Mouse (Mus musculus) bone marrow macrophage, adult 2 months (primary cell): ENCODE measurements around the gene Prss8. TPM values are rescaled to one million over a fixed set of nuclear protein-coding genes. Genes with fewer than 3 reads are reported as not detected.

Experiments
- H3K27ac ChIP-seq: 2 replicates; pipeline ENCODE4 v1.5.1; 2012; ENCODE audit warnings: low read depth, low read length; ENCODE audit not compliant: insufficient read depth
- H3K4me1 ChIP-seq: 2 replicates; pipeline ENCODE4 v1.6.1; 2012; ENCODE audit warnings: low read length; ENCODE audit not compliant: control insufficient read depth, insufficient read depth
- H3K4me3 ChIP-seq: 2 replicates; pipeline ENCODE4 v1.5.1; 2012; ENCODE audit warnings: mild to moderate bottlenecking, low read length, moderate library complexity; ENCODE audit not compliant: insufficient read depth
- CTCF ChIP-seq: IDR thresholded peaks from 2 replicates; pipeline ENCODE4 v1.5.1; 2012; ENCODE audit warnings: low read depth, mild to moderate bottlenecking, low read length, moderate library complexity
- POLR2A ChIP-seq: IDR thresholded peaks from 2 replicates; pipeline ENCODE4 v1.6.1; 2012; ENCODE audit warnings: mild to moderate bottlenecking, low read depth, low read length, borderline replicate concordance
- polyA plus RNA-seq: library from polyadenylated mRNA; stranded (reverse); fragments of >200 nt; gene quantifications from 2 replicates; pipeline ENCODE4 v1.2.4, GENCODE M21; 2012; ENCODE audit not compliant: missing spikeins, insufficient read depth, insufficient read length

The Prss8 gene
- polyA plus RNA-seq, 1 experiment = not detected

GRCm38 (mm10) chr7:127915293-127915692 lies 14.6 kb downstream of the Prss8 start:
- no peak overlapping the region for H3K4me3 ChIP-seq
- TF ChIP-seq POLR2A (no peak), CTCF (no peak)
- peaks cover 19% of the 10 kb centered on the region for H3K4me1 ChIP-seq
- no peak overlapping the region for H3K27ac ChIP-seq

DNA sequence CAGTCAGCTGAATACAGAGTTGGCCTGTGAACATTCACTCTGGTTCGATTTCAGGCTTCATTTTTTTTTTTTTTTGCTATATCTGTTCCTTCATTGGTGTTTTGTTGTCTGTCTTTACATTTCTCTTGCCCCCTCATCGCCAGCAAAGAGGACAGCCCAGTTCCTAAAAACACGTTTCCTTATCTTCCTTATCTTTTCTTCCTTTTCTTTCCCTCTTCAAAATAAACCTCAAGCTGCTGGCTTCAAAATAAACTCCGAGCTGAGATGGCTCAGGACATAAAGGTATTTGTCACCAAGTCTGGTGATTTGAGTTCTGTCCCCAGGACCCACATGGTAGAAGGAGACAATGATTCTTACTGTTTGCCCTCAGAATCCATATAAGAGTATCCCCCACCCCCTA lies 17.0 kb downstream of the Prss8 start:
- H3K4me3 ChIP-seq = peak overlapping the region; percentile 92
- peak overlapping the region; percentile 58 for H3K27ac ChIP-seq
- peaks cover 19% of the 10 kb centered on the region for H3K4me1 ChIP-seq
- no peak for TF ChIP-seq CTCF
- TF ChIP-seq POLR2A = no peak

GRCm38 (mm10) chr7:127912190-127912871 lies 17.6 kb downstream of the Prss8 start, which contains the start of gene Kat8:
Kat8 (plus strand) TSS chr7:127912516.
- TF ChIP-seq CTCF (no peak), POLR2A (no peak)
- H3K27ac ChIP-seq = peak within 1 kb of the TSS; percentile 70
- H3K4me3 ChIP-seq = peak within 1 kb of the TSS; percentile 92
- peaks cover 19% of the 10 kb centered on the region for H3K4me1 ChIP-seq

- TF ChIP-seq POLR2A (no peak), CTCF (no peak)
- peaks cover 15% of the 10 kb centered on the region for H3K4me1 ChIP-seq
- no peak overlapping the region for H3K27ac ChIP-seq
- H3K4me3 ChIP-seq = no peak overlapping the region
Observed at GRCm38 (mm10) chr7:127908656-127909055, 21.2 kb downstream of the Prss8 start.

DNA sequence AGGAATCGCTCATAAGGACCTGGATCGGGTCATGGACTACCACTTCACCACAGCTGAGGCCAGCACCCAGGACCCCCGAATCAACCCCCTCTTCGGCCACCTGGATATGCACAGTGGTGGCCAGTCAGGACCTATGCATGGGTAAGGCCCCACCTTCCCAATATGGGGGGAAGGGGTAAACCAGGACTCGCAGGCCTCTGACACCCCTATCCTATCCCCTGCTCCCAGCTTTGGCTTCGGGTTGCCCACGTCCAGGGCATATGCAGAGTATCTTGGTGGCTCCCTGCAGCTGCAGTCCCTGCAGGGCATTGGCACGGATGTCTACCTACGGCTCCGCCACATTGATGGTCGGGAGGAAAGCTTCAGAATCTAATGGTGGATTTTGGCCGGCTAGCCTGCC lies 22.0 kb downstream of the Prss8 start:
- no peak for TF ChIP-seq POLR2A
- TF ChIP-seq CTCF = no peak
- no peak overlapping the region for H3K27ac ChIP-seq
- no peak overlapping the region for H3K4me3 ChIP-seq
- H3K4me1 ChIP-seq = peaks cover 13% of the 10 kb centered on the region

GRCm38 (mm10) chr7:127903971-127904796 lies 25.7 kb downstream of the Prss8 start, which contains the start of gene Bckdk:
Bckdk (plus strand) TSS chr7:127904082.
- Histone ChIP-seq H3K4me3 (peak within 1 kb of the TSS; percentile 68), H3K27ac (peak within 1 kb of the TSS; percentile 43), H3K4me1 (peaks cover 13% of the 10 kb centered on the region)
- TF ChIP-seq CTCF (no peak), POLR2A (no peak)

- peaks cover 17% of the 10 kb centered on the region for H3K4me1 ChIP-seq
- no peak overlapping the region for H3K4me3 ChIP-seq
- H3K27ac ChIP-seq = no peak overlapping the region
- no peak for TF ChIP-seq CTCF
- TF ChIP-seq POLR2A = no peak
Observed at GRCm38 (mm10) chr7:127901772-127902171, 28.1 kb downstream of the Prss8 start.

DNA sequence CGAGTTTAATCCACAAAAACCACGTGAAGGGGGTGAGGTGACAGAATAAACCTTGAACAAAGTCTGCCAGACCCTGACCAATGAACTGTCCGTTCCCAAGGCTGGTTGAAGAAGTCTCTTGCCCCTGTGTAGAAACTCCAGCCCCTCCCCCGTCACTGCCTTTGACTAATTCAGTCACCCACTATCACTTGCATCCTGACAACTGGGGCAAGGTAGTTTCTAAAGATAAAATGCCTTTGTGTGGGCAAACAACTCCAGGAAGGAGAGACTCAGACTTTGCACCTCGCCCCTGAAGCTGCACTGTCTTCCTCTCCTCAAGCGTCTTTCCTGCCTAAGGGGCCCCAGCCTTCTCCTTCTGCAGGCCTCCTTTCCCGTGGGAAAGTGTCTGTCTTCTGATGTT lies 29.9 kb downstream of the Prss8 start:
- Histone ChIP-seq H3K4me3 (no peak overlapping the region), H3K4me1 (peaks cover 14% of the 10 kb centered on the region), H3K27ac (no peak overlapping the region)
- TF ChIP-seq POLR2A = no peak
- no peak for TF ChIP-seq CTCF

DNA sequence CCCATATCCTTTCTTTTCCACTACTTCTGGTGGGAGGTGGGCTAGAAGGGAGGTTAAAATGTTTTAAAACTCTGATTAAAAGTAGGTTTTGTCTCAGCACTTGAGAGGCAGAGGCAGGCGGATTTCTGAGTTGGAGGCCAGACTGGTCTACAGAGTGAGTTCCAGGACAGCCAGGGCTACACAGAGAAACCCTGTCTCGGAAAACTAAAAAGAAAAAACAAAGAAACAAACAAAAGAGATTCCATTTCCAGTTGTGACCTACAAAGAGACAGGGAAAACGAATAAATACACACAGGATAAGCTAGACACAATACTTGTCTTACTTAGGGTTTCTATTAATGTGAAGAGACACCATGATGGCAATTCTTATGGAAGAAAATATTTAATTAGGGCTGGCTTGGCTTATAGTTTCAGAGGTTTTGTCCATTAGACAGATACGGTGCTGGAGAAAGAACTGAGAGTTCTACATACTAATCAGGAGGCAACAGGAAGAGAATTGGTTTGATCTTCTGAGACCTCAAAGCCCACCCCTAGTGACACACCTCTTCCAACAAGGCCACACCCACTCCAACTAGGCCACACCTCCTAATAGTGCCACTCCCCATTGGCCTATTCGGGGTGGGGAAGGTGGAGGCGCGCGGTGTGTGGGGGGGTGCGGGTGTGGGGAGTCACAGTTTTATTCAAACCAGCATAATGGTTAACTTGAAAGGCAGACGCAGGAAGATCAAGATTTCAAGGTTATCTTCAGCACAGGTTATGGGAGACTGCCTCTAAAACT lies 31.5 kb downstream of the Prss8 start:
- no peak overlapping the region for H3K27ac ChIP-seq
- no peak overlapping the region for H3K4me3 ChIP-seq
- TF ChIP-seq CTCF (no peak), POLR2A (no peak)
- H3K4me1 ChIP-seq = peaks cover 15% of the 10 kb centered on the region
